Mouse (Mus musculus) left cerebral cortex, adult 8-10 months (tissue): ENCODE measurements around the gene Pdzrn4. TPM values are rescaled to one million over a fixed set of nuclear protein-coding genes. Genes with fewer than 3 reads are reported as not detected.

ENCODE experiments used
- DNase-seq, 2 experiments: peaks; one replicate each; pipeline ENCODE4 v3.0.0; 2022; ENCODE audit warnings: low spot score in 2 of 2
- total RNA-seq, 4 experiments: library from RNA; stranded (reverse); gene quantifications; 2 replicates each; pipeline ENCODE4 v1.2.4; 2022

The Pdzrn4 gene
- total RNA-seq, 4 experiments from 2014 or later: 8.8 to 11.0 (median 9.7) TPM

GRCm38 (mm10) chr15:92696276-92696956 is 299.7 kb downstream of the Pdzrn4 start:
- no peak for DNase-seq

- DNase-seq: no peak
These were observed 307.5 kb downstream of the Pdzrn4 start for GRCm38 (mm10) chr15:92704146-92704545.

GRCm38 (mm10) chr15:92738676-92739075 is 342.0 kb downstream of the Pdzrn4 start:
- DNase-seq: no peak

- DNase-seq: no peak
These were observed 343.2 kb downstream of the Pdzrn4 start for GRCm38 (mm10) chr15:92739887-92740286.

- no peak for DNase-seq
These were observed 346.9 kb downstream of the Pdzrn4 start for GRCm38 (mm10) chr15:92743624-92744023.

DNA sequence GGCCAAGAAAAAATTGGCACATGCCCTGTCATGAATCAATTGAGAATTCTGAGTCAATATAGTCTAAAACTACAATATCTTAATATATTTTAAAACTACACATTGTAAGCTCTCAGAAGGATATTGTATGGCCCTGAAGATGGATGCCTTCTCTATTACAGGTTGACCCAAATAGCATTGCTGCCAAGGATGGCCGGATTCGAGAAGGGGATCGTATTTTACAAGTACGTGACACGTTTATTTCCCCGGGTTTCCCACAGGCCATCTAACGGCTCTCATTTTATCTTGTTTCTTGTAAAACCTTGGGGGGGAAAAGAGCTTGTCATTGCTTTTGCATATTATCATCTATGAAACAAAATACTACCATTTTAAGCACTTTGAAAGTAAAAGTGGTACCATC is 349.4 kb downstream of the Pdzrn4 start:
- no peak for DNase-seq

- no peak for DNase-seq
These were observed 355.5 kb downstream of the Pdzrn4 start for GRCm38 (mm10) chr15:92752167-92752566.

DNA sequence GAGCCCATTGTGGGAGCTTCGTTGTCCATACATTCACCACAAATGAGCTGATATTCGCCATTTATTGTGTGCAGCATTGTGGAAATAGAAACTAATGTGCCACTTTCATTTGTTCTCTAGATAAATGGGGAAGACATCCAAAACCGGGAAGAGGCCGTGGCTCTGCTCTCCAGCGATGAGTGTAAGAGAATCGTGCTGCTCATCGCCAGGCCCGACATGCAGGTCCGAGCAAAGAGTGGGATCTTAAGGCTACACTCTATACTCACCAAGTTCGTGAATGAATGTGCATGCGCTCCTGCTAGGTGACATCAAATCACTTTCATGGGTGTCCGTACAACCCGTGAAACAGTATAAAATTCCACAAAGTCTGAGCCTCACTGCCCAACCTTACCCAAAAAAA is 355.9 kb downstream of the Pdzrn4 start:
- no peak for DNase-seq

DNA sequence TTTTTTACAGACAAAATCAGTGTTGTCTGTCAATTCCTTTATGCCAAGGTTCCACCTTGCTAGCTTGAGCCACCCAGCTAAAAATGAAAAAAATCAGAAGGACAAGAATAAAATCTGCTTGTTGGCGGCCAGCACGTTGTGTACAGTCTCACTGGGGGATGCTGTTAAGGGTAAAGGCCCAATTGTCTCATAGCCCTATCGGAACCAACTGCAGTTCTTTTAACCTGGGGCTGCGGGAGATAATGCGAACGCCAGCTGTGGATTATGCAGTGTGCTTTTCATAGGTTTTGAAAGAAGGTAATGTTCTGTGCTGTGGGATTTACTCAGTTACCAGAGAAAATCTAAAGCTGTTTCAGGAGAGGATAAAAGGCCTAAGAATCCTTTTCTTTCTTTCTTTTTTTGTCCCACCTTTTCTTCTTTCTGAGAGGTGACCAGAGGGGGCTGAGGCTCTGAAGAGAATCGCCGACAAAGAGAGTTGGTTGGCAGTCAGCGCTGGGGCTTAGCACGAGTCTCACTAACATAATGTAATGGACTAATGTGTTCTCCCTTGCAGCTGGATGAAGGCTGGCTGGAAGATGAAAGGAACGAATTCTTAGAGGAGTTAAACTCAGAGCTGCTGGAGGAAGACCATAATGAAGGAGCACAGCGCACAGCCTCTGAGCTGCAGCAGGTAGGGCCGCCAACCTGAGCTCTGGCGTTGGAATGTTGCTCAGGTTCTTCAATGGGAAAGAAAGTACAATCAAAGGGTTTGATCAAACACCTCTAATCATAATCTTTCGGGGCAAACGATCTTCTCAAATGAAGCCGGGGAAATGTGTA is 360.6 kb downstream of the Pdzrn4 start:
- DNase-seq: no peak

GRCm38 (mm10) chr15:92759001-92759400 is 362.3 kb downstream of the Pdzrn4 start:
- DNase-seq: no peak

DNA sequence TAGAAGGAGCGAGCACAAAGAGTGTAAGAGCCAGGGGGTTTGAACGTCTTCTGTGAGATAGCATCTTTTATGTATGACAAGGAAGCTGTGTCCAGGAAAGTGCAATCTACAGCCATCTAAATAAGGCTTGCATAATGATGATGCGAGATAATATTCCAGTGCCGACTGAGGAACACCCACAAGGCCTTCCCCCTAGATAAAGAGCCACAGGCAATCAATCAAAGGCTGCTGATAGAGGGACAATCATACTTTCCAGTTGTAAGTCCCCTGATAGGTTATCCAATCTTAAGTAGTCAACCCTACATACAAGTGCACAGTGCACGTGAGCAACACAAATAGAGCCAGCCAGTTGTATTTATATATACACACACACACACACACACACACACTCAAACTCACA is 366.6 kb downstream of the Pdzrn4 start:
- no peak for DNase-seq

DNA sequence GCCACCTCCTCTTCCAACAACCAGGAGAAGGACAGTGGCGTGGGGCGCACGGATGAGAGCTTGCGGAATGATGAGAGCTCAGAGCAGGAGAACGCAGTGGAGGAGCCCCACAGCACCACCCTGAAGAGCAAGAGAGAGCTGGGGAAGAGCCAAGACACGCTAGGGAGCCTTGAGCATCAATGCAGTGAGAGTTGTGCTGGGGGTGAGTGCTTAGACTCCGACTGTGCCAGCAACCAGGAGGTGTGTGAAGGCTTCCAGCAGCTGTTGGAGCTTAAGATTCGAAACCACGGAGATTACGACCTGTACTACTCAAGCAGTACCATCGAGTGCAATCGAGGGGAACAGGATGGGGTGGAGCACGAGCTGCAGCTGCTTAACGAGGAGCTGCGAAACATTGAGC is 372.9 kb downstream of the Pdzrn4 start:
- no peak for DNase-seq

DNA sequence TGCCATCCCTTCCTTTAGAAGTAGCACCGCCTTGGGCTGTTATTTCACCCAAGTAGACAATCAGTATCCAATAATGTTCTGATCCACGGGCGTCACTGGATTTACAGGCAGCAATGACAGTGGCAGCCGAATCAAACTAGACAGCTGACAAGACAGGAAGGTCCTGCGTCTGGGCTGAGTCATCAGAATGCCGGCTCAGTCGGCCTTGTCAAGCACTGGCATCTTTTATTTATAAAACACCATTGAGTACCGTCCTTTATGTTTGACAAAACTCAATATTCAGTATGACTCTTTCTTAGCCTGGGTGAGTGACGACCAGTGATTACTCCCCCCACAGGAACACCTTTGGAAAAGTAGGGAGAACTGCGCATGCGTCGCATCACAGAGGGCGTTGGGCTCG is 391.4 kb downstream of the Pdzrn4 start:
- DNase-seq: no peak

DNA sequence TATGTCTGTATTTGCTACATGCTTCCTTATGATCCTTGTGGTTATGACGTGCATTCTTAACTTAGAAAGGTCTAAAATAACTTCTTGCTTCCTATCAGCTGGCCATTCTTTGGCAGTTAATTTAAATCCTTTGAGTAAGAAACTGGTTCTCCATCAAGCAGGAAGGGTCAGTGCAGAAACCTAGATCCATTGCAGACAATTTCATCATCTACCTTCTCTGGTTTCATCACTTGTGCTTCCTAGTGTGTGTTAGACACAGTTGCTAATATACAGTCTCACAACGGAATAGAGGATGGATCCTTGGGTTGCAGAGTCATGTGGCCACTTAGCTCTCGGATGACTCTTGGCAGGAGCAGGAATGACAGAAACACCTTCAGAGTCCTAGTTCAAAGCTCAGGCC is 397.6 kb downstream of the Pdzrn4 start:
- no peak for DNase-seq

- no peak for DNase-seq
These were observed 409.3 kb downstream of the Pdzrn4 start for GRCm38 (mm10) chr15:92805934-92806333.

DNA sequence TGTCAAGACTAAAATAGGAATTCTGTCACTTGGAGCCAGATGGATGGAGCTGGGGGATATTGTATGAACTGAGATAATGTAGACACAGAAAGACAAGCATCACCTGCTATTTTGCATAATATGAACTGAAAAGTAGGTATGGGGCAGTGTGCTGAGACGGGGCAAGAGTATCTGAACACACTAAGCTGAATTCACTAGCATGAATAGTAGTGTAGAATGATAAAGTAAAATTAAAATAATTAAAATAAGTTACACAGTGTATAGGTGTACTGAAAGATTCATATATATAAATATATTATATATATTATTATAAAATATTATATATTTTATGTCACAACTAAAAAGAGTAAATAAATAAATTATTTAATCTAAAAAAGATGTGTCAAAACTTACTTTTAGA is 409.7 kb downstream of the Pdzrn4 start:
- no peak for DNase-seq
